Mouse (Mus musculus) C2C12 (cell line): ENCODE results near the gene Slc37a2. TPM values are rescaled to one million over a fixed set of nuclear protein-coding genes. Genes with fewer than 3 reads are reported as not detected.

Experiments
- H3K27me3 ChIP-seq: one replicate; pipeline ENCODE4 v1.6.1; 2011; ENCODE audit not compliant: control insufficient read depth, insufficient read depth, insufficient read length
- H3K36me3 ChIP-seq: one replicate; pipeline ENCODE4 v1.6.1; 2011; ENCODE audit not compliant: control insufficient read depth, insufficient read depth
- H3K4me3 ChIP-seq: one replicate; pipeline ENCODE4 v1.5.1; 2011; ENCODE audit warnings: mild to moderate bottlenecking, control low read depth; ENCODE audit not compliant: poor library complexity, insufficient read depth, severe bottlenecking
- H3K79me2 ChIP-seq: one replicate; pipeline ENCODE4 v1.6.1; 2011; ENCODE audit not compliant: control insufficient read depth, insufficient read depth
- H3K79me3 ChIP-seq: one replicate; pipeline ENCODE4 v1.6.1; 2011; ENCODE audit warnings: low read depth, control low read depth
- H3ac ChIP-seq: one replicate; pipeline ENCODE3; 2011; ENCODE audit warnings: low read depth; ENCODE audit not compliant: control insufficient read depth, insufficient read length
- CEBPB ChIP-seq: IDR thresholded peaks from one replicate; pipeline ENCODE4 v1.6.1; 2011; ENCODE audit warnings: low read depth, mild to moderate bottlenecking, control low read depth, moderate library complexity
- CTCF ChIP-seq: IDR thresholded peaks from one replicate; pipeline ENCODE4 v1.5.1; 2011; ENCODE audit not compliant: control insufficient read depth, insufficient read depth, insufficient read length
- FOSL1 ChIP-seq: IDR thresholded peaks from one replicate; pipeline ENCODE4 v1.8.0; 2011; ENCODE audit warnings: mild to moderate bottlenecking, low read length; ENCODE audit not compliant: poor library complexity, insufficient read depth, severe bottlenecking
- MAX ChIP-seq: IDR thresholded peaks from one replicate; pipeline ENCODE4 v1.6.1; 2011; ENCODE audit warnings: mild to moderate bottlenecking, control low read depth
- MYOD1 ChIP-seq: IDR thresholded peaks from one replicate; pipeline ENCODE4 v1.6.1; 2011; ENCODE audit warnings: low read depth; ENCODE audit not compliant: control insufficient read depth, insufficient read length
- MYOG ChIP-seq: IDR thresholded peaks from one replicate; pipeline ENCODE4 v1.6.1; 2011; ENCODE audit not compliant: control insufficient read depth, insufficient read length; ENCODE audit errors: extremely low read depth
- USF1 ChIP-seq: IDR thresholded peaks from one replicate; pipeline ENCODE4 v1.6.1; 2011; ENCODE audit warnings: low read depth, mild to moderate bottlenecking, control low read depth, moderate library complexity
- polyA plus RNA-seq: library from polyadenylated mRNA; unstranded; fragments of >200 nt; fragmentation: generic; extraction: Trizol; gene quantifications from one replicate; pipeline ENCODE4 v1.2.1, GENCODE M21; 2012; ENCODE audit warnings: missing spikeins

Gene Slc37a2
- polyA plus RNA-seq, 1 experiment = 4.2 TPM

DNA sequence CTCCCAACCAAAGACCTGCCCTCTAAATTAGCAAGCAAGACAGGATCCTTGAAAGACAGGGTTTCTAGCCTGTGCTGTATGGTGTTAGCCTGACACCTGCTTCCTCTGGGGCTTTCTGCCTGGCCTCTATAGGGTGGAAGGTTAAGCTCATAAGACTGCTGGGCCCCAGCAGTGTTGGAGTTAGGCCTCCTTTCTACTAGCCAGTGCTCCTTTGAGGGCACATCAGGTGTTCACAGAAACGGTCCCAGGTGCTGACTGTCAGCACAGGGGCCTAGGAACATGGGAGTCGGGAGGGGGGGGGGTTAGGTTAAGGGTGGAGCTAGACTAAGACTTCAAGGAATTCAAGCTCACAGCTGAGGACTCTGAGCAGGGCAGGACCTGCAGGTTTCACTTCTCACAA, 10.1 kb downstream of the Slc37a2 start:
- Histone ChIP-seq H3K4me3 (no peak overlapping the region), H3K79me3 (no peaks in the 10 kb centered on the region), H3ac (no peak overlapping the region), H3K36me3 (no peaks in the 10 kb centered on the region), H3K79me2 (no peaks in the 10 kb centered on the region), H3K27me3 (no peaks in the 10 kb centered on the region)
- no peak for TF ChIP-seq CTCF
- TF ChIP-seq MYOD1 = no peak
- no peak for TF ChIP-seq FOSL1
- TF ChIP-seq MYOG = no peak
- TF ChIP-seq USF1 = no peak
- TF ChIP-seq MAX = no peak
- TF ChIP-seq CEBPB = no peak

- TF ChIP-seq USF1 (no peak), MAX (no peak), FOSL1 (no peak), CTCF (no peak), MYOG (no peak), CEBPB (no peak), MYOD1 (no peak)
- Histone ChIP-seq H3ac (no peak overlapping the region), H3K4me3 (no peak overlapping the region), H3K79me2 (no peaks in the 10 kb centered on the region), H3K27me3 (no peaks in the 10 kb centered on the region), H3K36me3 (no peaks in the 10 kb centered on the region), H3K79me3 (no peaks in the 10 kb centered on the region)
These were observed 10.9 kb downstream of the Slc37a2 start for GRCm38 (mm10) chr9:37244600-37244999.

DNA sequence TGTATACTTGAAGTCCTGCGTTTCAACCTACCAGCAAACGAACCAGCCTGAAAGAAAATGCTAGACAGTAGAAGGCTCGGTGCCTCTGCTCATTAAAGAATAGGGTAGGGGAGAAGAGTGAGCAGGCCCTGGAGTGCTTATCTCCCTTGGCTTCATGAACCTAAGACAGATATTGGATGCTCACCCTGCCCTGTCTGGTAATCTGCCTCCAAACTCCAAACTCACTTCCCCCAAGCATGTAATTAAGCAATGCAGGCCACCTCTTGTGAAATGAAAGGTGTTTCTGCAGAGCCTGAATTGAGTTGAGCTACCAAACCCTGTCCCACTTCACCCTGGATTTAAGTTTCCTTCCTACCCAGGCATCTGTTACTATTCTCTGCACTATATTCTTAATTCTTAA, 12.8 kb downstream of the Slc37a2 start:
- TF ChIP-seq USF1 = no peak
- no peak for TF ChIP-seq CEBPB
- no peak for TF ChIP-seq MYOG
- no peak for TF ChIP-seq MYOD1
- no peak for TF ChIP-seq CTCF
- no peak for TF ChIP-seq FOSL1
- TF ChIP-seq MAX = no peak
- H3K27me3 ChIP-seq = no peaks in the 10 kb centered on the region
- no peak overlapping the region for H3ac ChIP-seq
- H3K36me3 ChIP-seq = no peaks in the 10 kb centered on the region
- no peaks in the 10 kb centered on the region for H3K79me3 ChIP-seq
- no peaks in the 10 kb centered on the region for H3K79me2 ChIP-seq
- H3K4me3 ChIP-seq = no peak overlapping the region

DNA sequence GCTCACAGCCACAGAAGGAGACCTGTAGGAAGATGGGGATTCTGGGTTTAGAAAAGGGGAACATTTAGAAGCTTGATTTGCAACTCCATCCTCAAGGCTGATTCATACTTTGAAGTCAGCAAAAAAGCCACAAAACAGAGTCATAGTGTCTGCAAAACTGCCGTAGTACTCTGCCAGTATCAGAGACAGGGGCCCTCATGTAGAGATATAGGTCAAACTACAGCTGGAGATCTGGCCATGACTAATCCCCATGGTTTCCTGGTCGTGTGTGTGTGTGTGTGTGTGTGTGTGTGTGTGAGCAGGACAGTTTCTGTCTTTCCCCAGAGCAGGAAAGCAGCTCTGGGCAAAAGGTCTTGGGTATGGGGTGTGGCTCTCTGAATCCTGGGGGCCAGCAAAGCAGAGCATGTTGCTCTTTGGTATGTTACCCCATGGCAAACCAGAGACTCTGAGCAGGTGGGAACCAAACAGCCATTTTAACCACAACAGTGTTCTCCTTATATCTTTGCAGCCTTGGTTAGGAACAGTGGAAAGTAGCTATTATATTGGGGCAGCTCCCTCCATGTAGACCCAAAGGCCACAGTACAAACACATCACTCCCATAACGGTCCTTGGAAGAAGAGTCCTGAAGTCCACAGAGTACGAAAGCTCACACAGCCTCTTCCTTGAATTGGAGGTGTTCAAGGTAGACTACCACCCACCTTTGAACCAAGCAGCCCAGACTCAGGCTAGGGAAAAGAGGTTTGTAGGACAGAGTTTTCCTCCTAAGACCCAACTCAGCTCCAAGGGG, 19.4 kb downstream of the Slc37a2 start:
- H3K36me3 ChIP-seq = no peaks in the 10 kb centered on the region
- H3K27me3 ChIP-seq = no peaks in the 10 kb centered on the region
- H3ac ChIP-seq = no peak overlapping the region
- no peaks in the 10 kb centered on the region for H3K79me2 ChIP-seq
- TF ChIP-seq FOSL1 = peak; percentile 57
- no peak for TF ChIP-seq MAX
- no peak for TF ChIP-seq MYOG
- TF ChIP-seq CEBPB = no peak
- TF ChIP-seq MYOD1 = peak; percentile 31
- no peaks in the 10 kb centered on the region for H3K79me3 ChIP-seq
- no peak overlapping the region for H3K4me3 ChIP-seq

DNA sequence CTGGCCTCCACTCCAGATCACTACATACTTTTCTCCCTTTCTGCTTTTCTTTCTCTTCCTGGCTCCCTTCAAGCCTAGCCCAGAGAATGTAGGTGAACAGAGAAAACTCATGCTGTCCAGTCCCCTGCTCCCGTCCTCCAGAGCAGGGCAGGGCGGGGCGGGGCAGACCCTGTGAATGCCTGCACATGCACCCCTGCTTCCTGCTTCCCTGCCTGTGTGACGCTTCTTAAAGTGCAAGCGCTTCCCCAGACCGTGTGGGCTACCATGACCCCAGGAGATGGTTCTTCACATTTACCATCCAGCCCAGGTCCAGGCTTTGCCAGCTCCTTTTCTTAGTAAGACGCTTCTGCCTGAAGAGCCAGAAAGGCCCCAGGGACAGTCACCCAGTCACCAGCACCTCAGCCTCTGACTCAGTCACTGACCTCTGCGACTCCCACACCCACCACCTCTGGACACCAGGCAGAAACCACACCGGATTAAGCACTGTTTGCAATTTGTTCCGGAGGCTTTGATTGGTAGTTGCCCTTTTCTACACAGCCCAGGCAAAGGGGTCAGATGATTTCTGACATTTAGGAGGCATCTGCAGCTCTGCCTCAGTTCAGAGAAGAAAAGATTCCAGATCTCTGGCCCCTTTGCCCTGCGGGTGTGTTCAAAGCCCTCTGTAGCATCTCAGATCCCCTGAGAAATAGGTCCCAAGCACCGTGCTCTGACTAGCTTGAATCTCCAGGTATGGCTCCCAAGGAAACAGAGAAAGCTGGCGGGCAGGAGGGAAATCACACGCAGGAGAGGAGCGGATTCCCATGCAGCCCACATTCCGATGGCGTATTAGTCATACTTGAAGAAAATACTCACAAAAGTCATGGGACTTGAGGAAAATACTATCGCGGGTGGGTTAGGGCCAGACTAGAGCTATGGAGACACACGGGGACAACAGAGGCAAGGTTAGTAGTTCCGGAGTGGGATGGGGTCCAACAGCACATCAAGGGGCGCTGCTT, 23.0 kb downstream of the Slc37a2 start:
- TF ChIP-seq USF1 = peak; percentile 1
- no peak for TF ChIP-seq CTCF
- TF ChIP-seq CEBPB = no peak
- no peak for TF ChIP-seq MYOD1
- TF ChIP-seq FOSL1 = peak; percentile 6
- H3ac ChIP-seq = no peak overlapping the region
- H3K79me3 ChIP-seq = no peaks in the 10 kb centered on the region

More for the DNA sequence above, 23.0 kb downstream of the Slc37a2 start:
- no peaks in the 10 kb centered on the region for H3K79me2 ChIP-seq
- no peaks in the 10 kb centered on the region for H3K36me3 ChIP-seq
- no peak overlapping the region for H3K4me3 ChIP-seq
- no peaks in the 10 kb centered on the region for H3K27me3 ChIP-seq
